Mouse (Mus musculus): ENCODE measurements around the gene Xylt1. TPM values are rescaled to one million over a fixed set of nuclear protein-coding genes. Genes with fewer than 3 reads are reported as not detected.

Gene Xylt1
- total and polyA plus RNA-seq, 3 experiments: 9.0 to 13.3 TPM; not detected in 1

DNA sequence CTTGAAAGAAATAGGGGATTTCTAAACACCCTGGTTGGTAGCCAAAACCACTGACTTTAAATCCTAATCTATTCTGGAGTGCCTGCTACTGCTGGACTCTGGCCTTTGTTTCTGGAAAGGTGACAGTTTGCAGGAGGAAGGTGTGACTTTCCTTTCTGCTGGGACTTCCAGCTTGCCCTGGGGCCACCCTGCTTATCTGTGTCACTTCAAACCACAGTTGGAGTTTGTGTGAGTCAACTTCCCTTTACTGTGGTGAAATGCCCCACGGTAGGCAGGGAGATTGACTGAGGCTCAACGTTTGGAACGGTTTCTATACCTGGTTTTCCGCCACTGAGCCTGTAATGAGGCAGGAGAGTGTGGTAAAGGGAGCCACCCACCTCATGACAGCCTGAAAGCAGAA is 13.2 kb downstream of the Xylt1 start:
- Histone ChIP-seq H3K9me3 (replicated peaks; ENCODE audit: insufficient read depth, low read length) (no peaks in the 10 kb centered on the region), H3K79me2 (ENCODE audit: control insufficient read depth, insufficient read depth, low read length, poor library complexity) (peaks cover 35% of the 10 kb centered on the region), H3K4me3 (ENCODE audit: control insufficient read depth in 1 of 2, insufficient read depth in 1 of 2, low read depth in 2 of 2, low read length in 2 of 2) (peak overlapping the region in 1 of 2 experiments; percentile 29; a peak in 1 of 4 replicates), H3K9ac (ENCODE audit: control insufficient read depth, low read depth, low read length, poor library complexity, severe bottlenecking) (peak overlapping the region; percentile 48), H3K36me3 (ENCODE audit: control insufficient read depth in 1 of 2, insufficient read depth in 2 of 2, low read length in 2 of 2) (peaks cover 5 to 63% of the 10 kb centered on the region in 2 experiments), H3K4me1 (ENCODE audit: control insufficient read depth in 1 of 2, insufficient read depth in 2 of 2, low read length in 2 of 2) (peaks cover 31 to 62% of the 10 kb centered on the region in 2 experiments), H3K27ac (ENCODE audit: control insufficient read depth, low read depth, low read length) (peak overlapping the region; percentile 99), H3K27me3 (ENCODE audit: control insufficient read depth in 1 of 2, insufficient read depth in 2 of 2, low read length in 2 of 2) (no peaks in the 10 kb centered on the region)
- DNase-seq (ENCODE audit: low read depth, low spot score): peak; percentile 96
- 0 out of 2 replicates have a peak, but pooled peaks have one; percentile 27 for TF ChIP-seq ZMIZ1 (IDR thresholded peaks at IDR 0.05; ENCODE audit: low read depth, low read length)
- TF ChIP-seq ZC3H11A (IDR thresholded peaks at IDR 0.05; ENCODE audit: low read depth, low read length): no peak
- peak; percentile 94 for TF ChIP-seq ETS1 (IDR thresholded peaks at IDR 0.05; ENCODE audit: low read depth, low read length)
- no peak for TF ChIP-seq USF1 (IDR thresholded peaks at IDR 0.05; ENCODE audit: low read depth, low read length)
- no peak for TF ChIP-seq ELF1 (IDR thresholded peaks at IDR 0.05; ENCODE audit: low read depth, low read length)
- TF ChIP-seq EP300 (IDR thresholded peaks at IDR 0.05; ENCODE audit: low read depth in 1 of 2, low read length in 2 of 2): peak; percentile 98 to 99
- TF ChIP-seq BHLHE40 (IDR thresholded peaks at IDR 0.05; ENCODE audit: borderline replicate concordance, low read depth, low read length): peak; percentile 39; the same call in 1 of the 2 replicates
- TF ChIP-seq NELFE (IDR thresholded peaks at IDR 0.05; ENCODE audit: low read depth, low read length): peak; percentile 45; the same call in 1 of the 2 replicates
- peak; percentile 57 for TF ChIP-seq MXI1 (IDR thresholded peaks at IDR 0.05; ENCODE audit: low read depth, low read length)
- peak; percentile 93 for TF ChIP-seq SIN3A (IDR thresholded peaks at IDR 0.05; ENCODE audit: low read length)
- no peak for TF ChIP-seq CHD1 (IDR thresholded peaks at IDR 0.05; ENCODE audit: low read depth, low read length)
- TF ChIP-seq UBTF (IDR thresholded peaks at IDR 0.05; ENCODE audit: borderline replicate concordance, insufficient read depth, low read depth, low read length): no peak
- no peak for TF ChIP-seq SMC3 (IDR thresholded peaks at IDR 0.05; ENCODE audit: low read depth, low read length)
- peak; percentile 85 for TF ChIP-seq JUND (IDR thresholded peaks at IDR 0.05; ENCODE audit: low read depth, low read length)
- no peak for TF ChIP-seq NRF1 (IDR thresholded peaks at IDR 0.05; ENCODE audit: insufficient read depth, low read depth, low read length, poor library complexity, severe bottlenecking)
- TF ChIP-seq ZKSCAN1 (IDR thresholded peaks at IDR 0.05; ENCODE audit: low read depth, low read length): no peak
- TF ChIP-seq POLR2AphosphoS5 (IDR thresholded peaks at IDR 0.05; ENCODE audit: borderline replicate concordance, low read depth, low read length): no peak
- no peak for TF ChIP-seq CTCF (IDR thresholded peaks at IDR 0.05 in 2 of 3, conservative IDR thresholded peaks at IDR 0.05 in 1 of 3; ENCODE audit: control insufficient read depth in 1 of 3, insufficient read depth in 1 of 3, low read depth in 2 of 3, low read length in 3 of 3, poor library complexity in 1 of 3, severe bottlenecking in 1 of 3)
- peak; percentile 55 for TF ChIP-seq CHD2 (IDR thresholded peaks at IDR 0.05; ENCODE audit: low read length)
- no peak; the same call in 1 of the 2 replicates for TF ChIP-seq MAX (IDR thresholded peaks at IDR 0.05; ENCODE audit: low read length)
- no peak for TF ChIP-seq HCFC1 (IDR thresholded peaks at IDR 0.05; ENCODE audit: low read depth, low read length)
- TF ChIP-seq GABPA (IDR thresholded peaks at IDR 0.05; ENCODE audit: low read depth, low read length): no peak
- TF ChIP-seq TAL1 (IDR thresholded peaks at IDR 0.05; ENCODE audit: low read length): peak; percentile 71
- peak; percentile 68; the same call in 1 of the 2 replicates for TF ChIP-seq MAZ (IDR thresholded peaks at IDR 0.05; ENCODE audit: low read depth, low read length)
- peak; percentile 50 to 51; a peak in 2 of 4 replicates for TF ChIP-seq POLR2A (IDR thresholded peaks at IDR 0.05; ENCODE audit: control insufficient read depth in 1 of 2, insufficient read depth in 1 of 2, low read depth in 1 of 2, low read length in 2 of 2, poor library complexity in 1 of 2)
- peak; percentile 99 for TF ChIP-seq MYB (IDR thresholded peaks at IDR 0.05; ENCODE audit: low read depth, low read length)
- TF ChIP-seq USF2 (IDR thresholded peaks at IDR 0.05; ENCODE audit: borderline replicate concordance in 1 of 2, insufficient read depth in 1 of 2, low read depth in 1 of 2, low read length in 2 of 2): no peak
- no peak for TF ChIP-seq MEF2A (IDR thresholded peaks at IDR 0.05; ENCODE audit: extremely low read depth, insufficient replicate concordance, low read depth, low read length, poor library complexity, severe bottlenecking)
- no peak for TF ChIP-seq RAD21 (IDR thresholded peaks at IDR 0.05; ENCODE audit: low read depth, low read length)
- TF ChIP-seq TBP (IDR thresholded peaks at IDR 0.05; ENCODE audit: low read depth, low read length): no peak
- TF ChIP-seq POLR2AphosphoS2 (IDR thresholded peaks at IDR 0.05; ENCODE audit: low read length): no peak
- TF ChIP-seq RCOR1 (IDR thresholded peaks at IDR 0.05; ENCODE audit: low read depth, low read length): peak; percentile 90
- TF ChIP-seq TCF12 (IDR thresholded peaks at IDR 0.05; ENCODE audit: low read depth, low read length): peak; percentile 92
- no peak for TF ChIP-seq ZNF384 (IDR thresholded peaks at IDR 0.05; ENCODE audit: low read depth, low read length)
- peak; percentile 25; the same call in 1 of the 2 replicates for TF ChIP-seq KAT2A (conservative IDR thresholded peaks at IDR 0.05; ENCODE audit: low read depth, low read length)
- TF ChIP-seq MYC (IDR thresholded peaks at IDR 0.05; ENCODE audit: low read depth, low read length): peak; percentile 68
- TF ChIP-seq MAFK (IDR thresholded peaks at IDR 0.05; ENCODE audit: borderline replicate concordance, low read depth, low read length): peak; percentile 64; the same call in 1 of the 2 replicates

All from MEL (cell line).